8 mouse cellular contexts compared by ENCODE assay signal in genomic region chr7:92741152-92741860, GRCm38 (mm10). TPM values are rescaled to one million over a fixed set of nuclear protein-coding genes. Genes with fewer than 3 reads are reported as not detected.
DNase-seq lines count a peak whose midpoint lies in the region; ATAC-seq and TF ChIP-seq lines count a peak whose summit lies in the region.

Gene Rab30, plus strand, starts transcription at chr7:92741603.

- no peak for TF ChIP-seq CTCF in ES-Bruce4 (IDR thresholded peaks at IDR 0.05; ENCODE audit: low read depth, low read length)
- TF ChIP-seq CTCF in liver, postnatal 0 days (IDR thresholded peaks at IDR 0.05; ENCODE audit: low read depth): no peak

- DNase-seq in heart, postnatal 10 days: peak; percentile 95 to 97
- DNase-seq in large intestine, adult 2 months (ENCODE audit: low read depth, low spot score): peak; percentile 97
- peak; percentile 92 for DNase-seq in liver, postnatal 0 days
- peak; percentile 88 for DNase-seq in testis, postnatal 10 days (ENCODE audit: low spot score)

- no peak for TF ChIP-seq EP300 in ES-Bruce4 (IDR thresholded peaks at IDR 0.05; ENCODE audit: insufficient read depth, low read depth, low read length)
- peak; percentile 10; the same call in 1 of the 2 replicates for TF ChIP-seq EP300 in liver, postnatal 0 days (IDR thresholded peaks at IDR 0.05; ENCODE audit: low read depth)

- no peaks in the 10 kb centered on the region for H3K27me3 ChIP-seq in ES-Bruce4 (ENCODE audit: control insufficient read depth, insufficient read depth, low read length, poor library complexity, severe bottlenecking)
- no peaks in the 10 kb centered on the region for H3K27me3 ChIP-seq in forebrain, embryonic 13.5 days
- no peaks in the 10 kb centered on the region for H3K27me3 ChIP-seq in liver, postnatal 0 days (ENCODE audit: insufficient read depth, low read length)
- H3K27me3 ChIP-seq in neural tube, embryonic 14.5 days (ENCODE audit: control insufficient read depth, insufficient read depth, low read length): no peaks in the 10 kb centered on the region

- no peak within 1 kb of the TSS for H3K27ac ChIP-seq in ES-Bruce4 (ENCODE audit: insufficient read depth, low read length)
- H3K27ac ChIP-seq in forebrain, embryonic 13.5 days: peak within 1 kb of the TSS; percentile 95
- H3K27ac ChIP-seq in liver, postnatal 0 days (ENCODE audit: low read depth): peak within 1 kb of the TSS; percentile 94
- peak within 1 kb of the TSS; percentile 90 for H3K27ac ChIP-seq in neural tube, embryonic 14.5 days (ENCODE audit: low read depth, low read length)

- intact Hi-C loops in heart, postnatal 10 days (cut with DNase I): loop anchor here (2.0 to 10.0 kb wide), 4 partner anchors 105 to 223 kb away; partner anchors contain the start of genes Ankrd42, Ccdc90b, Ddias and Prcp

- peak within 1 kb of the TSS; percentile 76 for H3K4me3 ChIP-seq in ES-Bruce4 (ENCODE audit: low read depth, low read length)
- H3K4me3 ChIP-seq in forebrain, embryonic 13.5 days: peak within 1 kb of the TSS; percentile 85
- peak within 1 kb of the TSS; percentile 94 for H3K4me3 ChIP-seq in liver, postnatal 0 days (ENCODE audit: low read depth, low read length)
- peak within 1 kb of the TSS; percentile 79 for H3K4me3 ChIP-seq in neural tube, embryonic 14.5 days (ENCODE audit: low read depth, low read length)

- peak within 1 kb of the TSS; percentile 63 for H3K4me2 ChIP-seq in forebrain, embryonic 13.5 days
- peak within 1 kb of the TSS; percentile 87 for H3K4me2 ChIP-seq in liver, postnatal 0 days (ENCODE audit: low read depth, low read length)
- H3K4me2 ChIP-seq in neural tube, embryonic 14.5 days (ENCODE audit: low read depth, low read length): peak within 1 kb of the TSS; percentile 81

- H3K4me1 ChIP-seq in ES-Bruce4 (ENCODE audit: control insufficient read depth, insufficient read depth, low read length): peaks cover 3% of the 10 kb centered on the region
- peaks cover 41% of the 10 kb centered on the region for H3K4me1 ChIP-seq in forebrain, embryonic 13.5 days
- H3K4me1 ChIP-seq in liver, postnatal 0 days (ENCODE audit: insufficient read depth): peaks cover 19% of the 10 kb centered on the region
- peaks cover 28% of the 10 kb centered on the region for H3K4me1 ChIP-seq in neural tube, embryonic 14.5 days (ENCODE audit: control insufficient read depth, insufficient read depth, low read length)

- peaks cover 31% of the 10 kb centered on the region for H3K36me3 ChIP-seq in ES-Bruce4 (ENCODE audit: control insufficient read depth, insufficient read depth, low read length, poor library complexity, severe bottlenecking)
- peaks cover 11% of the 10 kb centered on the region; the same call in 1 of the 2 replicates for H3K36me3 ChIP-seq in forebrain, embryonic 13.5 days (ENCODE audit: poor library complexity, severe bottlenecking)
- H3K36me3 ChIP-seq in liver, postnatal 0 days (replicated peaks; ENCODE audit: insufficient read depth, low read length): peaks cover 21% of the 10 kb centered on the region
- 0 out of 2 replicates have a peak, but pooled peaks cover 9% of the 10 kb centered on the region for H3K36me3 ChIP-seq in neural tube, embryonic 14.5 days (ENCODE audit: control insufficient read depth, insufficient read depth, low read length)

- peak; percentile 5 for TF ChIP-seq POLR2A in ES-Bruce4 (IDR thresholded peaks at IDR 0.05; ENCODE audit: insufficient read depth, low read length)

- H3K9me3 ChIP-seq in ES-Bruce4 (replicated peaks; ENCODE audit: control insufficient read depth, insufficient read depth, low read length, poor library complexity, severe bottlenecking): peaks cover 3% of the 10 kb centered on the region; the same call in 1 of the 2 replicates
- no peaks in the 10 kb centered on the region for H3K9me3 ChIP-seq in forebrain, embryonic 13.5 days (replicated peaks)
- H3K9me3 ChIP-seq in liver, postnatal 0 days (ENCODE audit: low read length): no peaks in the 10 kb centered on the region
- H3K9me3 ChIP-seq in neural tube, embryonic 14.5 days (ENCODE audit: control insufficient read depth, low read length): no peaks in the 10 kb centered on the region

- under 1% methylated on average over 38 of the region's 38 CpGs for WGBS in forebrain, embryonic 13.5 days
- WGBS in large intestine, adult 2 months: 1% methylated on average over 38 of the region's 38 CpGs
- WGBS in liver, postnatal 0 days (ENCODE audit: insufficient replicate concordance): under 1% methylated on average over 38 of the region's 38 CpGs
- under 1% methylated on average over 38 of the region's 38 CpGs for WGBS in neural tube, embryonic 14.5 days

- ATAC-seq in cerebellum, adult (ENCODE audit: insufficient number of reproducible peaks, low FRiP score, low TSS enrichment): peak; percentile 99
- ATAC-seq in forebrain, embryonic 13.5 days: peak; percentile 100
- peak; percentile 99 for ATAC-seq in liver, postnatal 0 days
- ATAC-seq in neural tube, embryonic 14.5 days (ENCODE audit: low read depth): peak; percentile 100

- H3K9ac ChIP-seq in ES-Bruce4 (ENCODE audit: low read depth, poor library complexity, severe bottlenecking): peak within 1 kb of the TSS; percentile 89
- H3K9ac ChIP-seq in forebrain, embryonic 13.5 days: peak within 1 kb of the TSS; percentile 98
- H3K9ac ChIP-seq in liver, postnatal 0 days (replicated peaks): peak within 1 kb of the TSS; percentile 98
- peak within 1 kb of the TSS; percentile 96 for H3K9ac ChIP-seq in neural tube, embryonic 14.5 days (replicated peaks; ENCODE audit: low read depth, low read length)

RNA-seq across cellular contexts. Expression of gene Rab30, which starts in this region (rescaled TPM):
- 3.7 and 5.9 TPM in 2 replicates for polyA plus RNA-seq in ES-Bruce4 (2011; ENCODE audit: insufficient read depth, insufficient read length, low read depth, missing spikeins)
- 19.8 and 21.4 TPM in 2 replicates for polyA plus RNA-seq in forebrain, embryonic 13.5 days (2015; fragmentation: Nextera tagmentation; extraction: Ambion mirVana)
- total RNA-seq in heart, postnatal 10 days (2021): 10 to 100 TPM; 17.3 to 18.6 TPM
- 1.1 and 3.7 TPM in 2 replicates for polyA plus RNA-seq in large intestine, adult 2 months (2012; rRNA removed)
- 28.8 and 28.9 TPM in 2 replicates for polyA plus RNA-seq in liver, postnatal 0 days (2015; fragmentation: Nextera tagmentation; extraction: Ambion mirVana)
- polyA plus RNA-seq in neural tube, embryonic 14.5 days (2014; fragmentation: Nextera tagmentation; extraction: Ambion mirVana): 28.5 and 34.7 TPM in 2 replicates
